Mouse (Mus musculus): ENCODE data around the gene Dffa.

DNA sequence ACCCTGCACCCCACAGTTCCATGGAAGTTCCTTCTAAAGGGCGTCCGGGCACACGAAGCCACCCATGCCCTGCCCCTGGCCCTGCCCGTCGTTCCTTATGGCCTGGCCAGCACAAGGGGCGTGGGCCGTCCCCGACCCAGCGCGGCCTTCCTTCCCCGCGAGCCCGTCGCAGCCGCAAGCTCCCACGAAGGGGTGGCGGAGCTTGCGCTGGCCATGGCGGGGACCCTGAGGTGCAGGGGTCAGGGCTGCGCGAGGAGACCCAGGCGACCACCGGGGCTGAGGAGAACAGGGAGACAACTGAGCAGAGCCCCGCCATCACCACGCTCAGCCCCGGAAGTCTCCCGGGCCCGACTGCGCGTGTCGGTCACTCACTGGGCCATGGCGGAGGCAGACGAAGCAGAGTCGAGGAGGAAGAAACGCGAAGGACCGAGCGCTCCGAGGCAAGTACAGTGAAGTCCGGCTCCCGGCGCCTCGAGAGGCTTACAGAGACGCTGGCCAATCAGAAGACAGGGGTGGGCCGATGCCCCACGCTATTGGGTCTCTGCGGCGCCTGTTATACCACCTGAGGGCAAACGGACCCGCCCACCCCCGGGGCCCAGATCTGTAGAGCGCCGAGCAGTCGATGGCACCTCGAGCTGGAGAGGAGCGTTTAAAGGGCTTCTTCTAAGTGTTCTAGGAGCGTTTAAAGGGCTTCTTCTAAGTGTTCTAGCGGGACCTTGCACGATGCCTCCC is 62.4 kb downstream of the Dffa start, which contains the start of gene Pgd:
- TF ChIP-seq MAFK (IDR thresholded peaks at IDR 0.05; ENCODE audit: insufficient read depth, low read depth, low read length) (no peak), ZC3H11A (IDR thresholded peaks at IDR 0.05; ENCODE audit: borderline replicate concordance, low read depth, low read length) (no peak), HCFC1 (IDR thresholded peaks at IDR 0.05; ENCODE audit: borderline replicate concordance, insufficient read depth, low read length) (no peak; the same call in 1 of the 2 replicates), CHD2 (IDR thresholded peaks at IDR 0.05; ENCODE audit: low read depth, low read length) (peak; percentile 90), ZNF384 (IDR thresholded peaks at IDR 0.05; ENCODE audit: low read depth, low read length) (peak; percentile 12; the same call in 1 of the 2 replicates)

Measured in ES-E14 (cell line).